Mouse (Mus musculus) spleen, adult 2 months (tissue): ENCODE measurements around the gene Tlk1. TPM values are rescaled to one million over a fixed set of nuclear protein-coding genes. Genes with fewer than 3 reads are reported as not detected.

ENCODE experiments used
- DNase-seq, 2 experiments: peaks; one replicate each; pipeline versions ENCODE4 v3.0.0 to v3.0.0-alpha.2; 2012 to 2021; ENCODE audit warnings: low spot score in 2 of 2, low read depth in 1 of 2
- H3K27ac ChIP-seq: fragments of 200-500 bp; 2 replicates; pipeline ENCODE4 v1.5.1; 2012; ENCODE audit warnings: low read length, inconsistent platforms; ENCODE audit not compliant: insufficient read depth
- H3K27me3 ChIP-seq: fragments of 200-500 bp; 2 replicates; pipeline ENCODE4 v1.6.1; 2012; ENCODE audit warnings: mild to moderate bottlenecking, moderate library complexity, low read length, inconsistent platforms; ENCODE audit not compliant: control insufficient read depth, insufficient read depth
- H3K36me3 ChIP-seq: fragments of 200-500 bp; 2 replicates; pipeline ENCODE4 v1.6.1; 2012; ENCODE audit warnings: mild to moderate bottlenecking, low read length, inconsistent platforms; ENCODE audit not compliant: control insufficient read depth, insufficient read depth
- H3K4me1 ChIP-seq: fragments of 200-500 bp; 2 replicates; pipeline ENCODE4 v1.6.1; 2011; ENCODE audit warnings: inconsistent platforms; ENCODE audit not compliant: control insufficient read depth, insufficient read depth, insufficient read length
- H3K4me3 ChIP-seq: fragments of 200-500 bp; 2 replicates; pipeline ENCODE4 v1.5.1; 2011; ENCODE audit warnings: mild to moderate bottlenecking, inconsistent platforms; ENCODE audit not compliant: insufficient read depth, insufficient read length; ENCODE audit errors: extremely low read depth
- CTCF ChIP-seq: fragments of 200-500 bp; IDR thresholded peaks from 2 replicates; pipeline ENCODE4 v1.5.1; 2011; ENCODE audit warnings: mild to moderate bottlenecking, inconsistent platforms; ENCODE audit not compliant: insufficient read depth, insufficient read length, insufficient replicate concordance; ENCODE audit errors: extremely low read depth
- POLR2A ChIP-seq: fragments of 200-500 bp; IDR thresholded peaks from 2 replicates; pipeline ENCODE4 v1.6.1; 2011; ENCODE audit warnings: low read depth, low read length, inconsistent platforms
- WGBS: fragments of 180-500 bp; shearing (Covaris S2); methylation state at CpG from one replicate; pipeline ENCODE4 v1.1.7; 2018; 5-methylcytosine and 5-hydroxymethylcytosine counted together
- polyA plus RNA-seq: library from polyadenylated mRNA; depleted of rRNA; stranded (reverse); fragments of >200 nt; gene quantifications from 2 replicates; pipeline ENCODE4 v1.2.3, GENCODE M21; 2012

Gene Tlk1
- polyA plus RNA-seq, 1 experiment = 8.4 TPM

DNA sequence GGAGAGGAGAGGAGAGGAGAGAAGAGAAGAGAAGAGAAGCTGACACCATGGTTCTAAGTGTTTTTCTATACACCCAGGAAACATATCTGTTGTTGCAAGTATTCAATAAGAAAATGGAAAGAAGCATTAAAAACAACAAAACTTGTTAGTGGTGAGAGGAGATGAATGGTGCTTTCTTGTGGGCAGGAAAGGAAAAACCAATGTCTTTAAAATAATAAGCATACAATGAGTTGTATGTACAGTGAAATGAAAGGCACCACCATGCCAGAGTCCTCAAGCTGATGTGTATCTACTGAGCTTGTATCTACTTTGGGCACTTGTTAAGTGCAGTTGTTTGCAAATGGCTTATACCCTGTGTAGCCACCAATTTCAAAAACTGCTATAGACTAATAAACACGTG, 7.7 kb upstream of the Tlk1 start:
- Histone ChIP-seq H3K36me3 (no peaks in the 10 kb centered on the region), H3K27me3 (no peaks in the 10 kb centered on the region), H3K4me1 (peaks cover under 1% of the 10 kb centered on the region; the same call in 1 of the 2 replicates), H3K27ac (no peak overlapping the region), H3K4me3 (no peak overlapping the region)
- WGBS = 66% methylated on average over 1 of the region's 1 CpGs
- no peak for TF ChIP-seq CTCF
- TF ChIP-seq POLR2A = no peak
- DNase-seq = no peak

DNA sequence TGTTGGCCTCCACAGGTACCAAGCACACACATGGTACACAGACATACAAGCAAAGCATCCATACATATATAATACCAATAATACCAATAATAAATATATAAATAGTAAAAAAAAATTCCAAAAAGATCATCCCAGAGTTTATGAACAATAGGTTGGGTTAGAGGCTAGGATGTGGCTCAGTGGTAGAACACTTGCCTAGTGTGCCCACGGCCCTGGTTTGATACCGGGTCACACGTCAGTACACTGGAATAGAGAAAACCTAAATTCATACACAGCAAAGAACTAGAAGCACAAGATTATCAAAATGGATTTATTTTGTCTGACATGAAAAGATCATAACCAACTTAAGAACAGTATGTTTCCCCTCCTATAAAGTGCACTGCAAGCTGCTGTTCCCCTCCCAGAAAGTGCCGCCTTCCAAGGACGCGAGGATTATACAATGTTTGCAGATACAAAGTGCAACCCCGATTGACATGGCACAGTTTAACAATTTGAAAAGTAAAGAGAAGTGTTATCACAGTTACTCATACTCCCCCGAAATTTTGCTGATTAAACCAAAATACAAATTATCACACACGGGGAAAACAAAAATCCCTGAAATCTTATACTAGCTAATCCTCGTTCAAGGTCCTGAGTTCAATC, 6.3 kb upstream of the Tlk1 start:
- TF ChIP-seq CTCF = no peak
- TF ChIP-seq POLR2A = no peak
- no peaks in the 10 kb centered on the region for H3K36me3 ChIP-seq
- DNase-seq = no peak
- H3K4me1 ChIP-seq = no peaks in the 10 kb centered on the region; the same call in 1 of the 2 replicates
- 92% methylated on average over 10 of the region's 10 CpGs for WGBS
- no peak overlapping the region for H3K4me3 ChIP-seq
- no peaks in the 10 kb centered on the region for H3K27me3 ChIP-seq
- H3K27ac ChIP-seq = no peak overlapping the region

DNA sequence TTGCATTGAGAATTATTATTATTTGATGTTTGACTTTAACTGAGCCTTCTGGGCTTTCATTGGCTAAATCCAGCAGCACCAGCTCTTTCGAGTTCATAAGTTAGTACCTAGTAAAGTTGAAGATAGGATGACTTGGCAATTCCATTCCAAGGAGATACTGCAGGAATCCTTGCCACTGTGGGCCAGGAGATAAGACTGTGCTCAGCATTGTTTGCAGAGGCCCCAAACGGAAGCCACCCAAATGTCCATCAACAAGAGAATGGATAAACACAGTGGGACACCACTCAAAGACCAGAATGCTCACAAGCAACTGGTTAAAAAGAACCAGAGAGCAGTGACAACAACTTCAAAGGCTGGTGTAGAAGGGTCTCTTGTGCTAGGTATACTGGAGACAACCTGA, 5.2 kb upstream of the Tlk1 start:
- Histone ChIP-seq H3K27ac (no peak overlapping the region), H3K4me3 (no peak overlapping the region), H3K36me3 (no peaks in the 10 kb centered on the region), H3K4me1 (no peaks in the 10 kb centered on the region; the same call in none of the 2 replicates), H3K27me3 (no peaks in the 10 kb centered on the region)
- WGBS = 80% methylated on average over 2 of the region's 2 CpGs
- TF ChIP-seq CTCF = no peak
- no peak for TF ChIP-seq POLR2A
- DNase-seq = no peak

DNA sequence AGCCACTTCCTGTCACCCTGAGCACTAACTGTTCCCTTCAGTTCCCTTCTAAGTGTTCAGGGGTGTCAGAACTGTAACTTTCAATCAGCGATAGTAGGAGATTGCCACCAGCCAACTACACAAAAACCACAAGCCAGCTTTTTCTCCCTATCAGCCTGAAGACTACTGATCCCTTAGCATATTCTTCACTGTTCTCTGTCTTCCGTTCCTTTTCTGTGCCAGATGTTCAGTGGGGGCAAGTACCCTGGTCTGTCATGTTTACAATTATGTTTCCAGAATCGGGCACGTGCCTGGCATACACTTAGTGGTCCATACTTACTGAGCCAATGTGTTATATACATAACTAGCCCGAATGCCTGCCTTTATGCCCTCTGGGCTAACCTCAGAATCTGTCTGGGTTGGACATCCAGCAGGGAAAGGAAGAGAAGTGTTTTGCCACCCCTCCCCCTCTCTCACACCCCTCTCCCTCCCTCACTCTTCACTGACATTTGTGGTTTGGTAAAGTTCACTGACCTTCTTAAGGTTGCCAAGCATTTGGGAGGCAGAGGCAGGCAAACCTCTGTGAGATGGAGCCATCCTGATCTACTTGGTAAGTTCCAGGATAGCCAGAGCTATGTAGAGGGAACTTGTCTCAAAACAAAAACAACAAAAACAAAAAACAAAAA, 4.5 kb upstream of the Tlk1 start:
- 0 out of 2 replicates have a peak, but pooled peaks cover 2% of the 10 kb centered on the region for H3K27me3 ChIP-seq
- H3K27ac ChIP-seq = no peak overlapping the region
- no peak overlapping the region for H3K4me3 ChIP-seq
- no peaks in the 10 kb centered on the region for H3K36me3 ChIP-seq
- DNase-seq = no peak
- WGBS = 56% methylated on average over 5 of the region's 5 CpGs
- no peaks in the 10 kb centered on the region; the same call in none of the 2 replicates for H3K4me1 ChIP-seq
- TF ChIP-seq CTCF (no peak), POLR2A (no peak)

DNA sequence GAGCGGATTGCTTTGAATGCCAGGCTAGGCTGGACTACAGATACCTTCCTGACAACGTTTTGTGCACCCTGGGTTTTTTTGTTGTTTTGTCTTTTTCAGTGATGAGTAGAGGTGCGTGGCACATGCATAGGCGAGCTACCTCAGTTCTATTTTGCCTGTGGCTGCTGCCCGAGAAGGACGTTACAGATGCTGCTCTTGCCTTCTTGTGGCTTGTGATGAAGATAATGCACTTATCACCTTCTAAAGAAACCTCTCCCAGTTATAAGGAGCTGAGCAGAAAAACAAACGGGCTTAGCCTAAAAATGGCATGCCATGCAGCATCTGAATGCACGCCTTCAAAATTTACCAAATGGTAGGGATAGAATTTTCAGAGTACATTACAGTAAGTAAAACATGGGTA, 2.3 kb upstream of the Tlk1 start:
- H3K27me3 ChIP-seq = peaks cover 2% of the 10 kb centered on the region; the same call in 1 of the 2 replicates
- TF ChIP-seq CTCF (no peak), POLR2A (no peak)
- H3K36me3 ChIP-seq = no peaks in the 10 kb centered on the region
- no peak overlapping the region for H3K27ac ChIP-seq
- no peak for DNase-seq
- no peak overlapping the region for H3K4me3 ChIP-seq
- 72% methylated on average over 8 of the region's 8 CpGs for WGBS
- peaks cover 2% of the 10 kb centered on the region for H3K4me1 ChIP-seq

DNA sequence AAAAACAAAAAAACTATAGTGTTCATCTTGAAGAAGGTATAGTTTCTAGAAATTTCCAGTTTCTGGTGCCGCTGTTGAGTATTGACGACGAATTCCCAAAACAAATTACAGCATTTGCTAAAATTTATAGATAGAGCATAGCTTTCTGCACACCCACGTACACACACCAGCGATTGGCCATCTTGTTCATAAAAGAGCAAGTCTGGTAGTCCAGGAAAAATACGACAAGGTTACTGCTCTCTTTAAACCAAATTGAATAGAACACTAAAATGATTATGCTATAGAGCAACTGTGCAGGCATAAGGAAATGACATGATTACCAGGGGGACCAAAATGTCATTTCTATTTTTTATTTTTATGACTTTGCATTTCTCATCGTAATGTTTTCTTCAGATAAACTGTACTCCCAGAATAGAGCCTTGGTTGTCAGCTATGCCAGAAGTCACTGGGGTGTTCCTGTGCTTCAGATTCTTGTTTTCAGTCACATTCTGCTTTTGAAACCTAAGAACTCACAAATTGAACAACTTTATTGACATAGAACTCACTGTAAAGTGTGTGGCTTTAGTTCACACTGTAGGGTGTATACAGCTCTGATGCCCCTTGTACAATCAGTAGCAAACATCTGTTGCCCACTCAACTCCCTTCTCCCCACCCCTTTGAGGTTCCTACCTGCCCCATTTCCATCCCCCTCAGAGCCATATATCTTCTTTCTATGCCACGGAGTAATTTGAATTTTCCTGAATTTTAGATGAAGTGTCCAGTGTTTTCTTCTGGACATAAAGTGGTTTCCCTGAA, 1.1 kb upstream of the Tlk1 start:
- no peak for DNase-seq
- 55% methylated on average over 8 of the region's 8 CpGs for WGBS
- Histone ChIP-seq H3K27me3 (peaks cover 2% of the 10 kb centered on the region; the same call in 1 of the 2 replicates), H3K36me3 (no peaks in the 10 kb centered on the region), H3K27ac (no peak overlapping the region), H3K4me3 (peak overlapping the region; percentile 4; the same call in 1 of the 2 replicates), H3K4me1 (peaks cover 2% of the 10 kb centered on the region)
- no peak for TF ChIP-seq CTCF
- TF ChIP-seq POLR2A = no peak
